Mouse (Mus musculus): ENCODE data around the gene 4930402H24Rik.

GRCm38 (mm10) chr2:130693563-130693962, 212.6 kb downstream of the 4930402H24Rik start:
- TF ChIP-seq CTCF (IDR thresholded peaks at IDR 0.05; ENCODE audit: low read depth) (no peak), EP300 (optimal IDR thresholded peaks at IDR 0.05) (no peak)

Measured in stomach, postnatal 0 days (tissue).